Mouse (Mus musculus) kidney, embryonic 14.5 days (tissue): ENCODE measurements around the gene Cntfr. TPM values are rescaled to one million over a fixed set of nuclear protein-coding genes. Genes with fewer than 3 reads are reported as not detected.
"Not testable (repeated sequence)": the region's sequence is repeated elsewhere in the genome, so short reads cannot be mapped to it uniquely, and the experiment has no call there.

Experiments used
- ATAC-seq: fragments of 200-750 bp; cut with Nextera tagmentation; 2 replicates; pipeline ENCODE4 v1.8.0; 2017; ENCODE audit warnings: moderate number of reproducible peaks, mild to moderate bottlenecking, moderate TSS enrichment, moderate library complexity; ENCODE audit not compliant: low FRiP score, low TSS enrichment
- H3K27ac ChIP-seq: fragments of 300-500 bp; sonication (generic); 2 replicates; pipeline ENCODE4 v1.5.1; 2014; ENCODE audit warnings: low read depth, mild to moderate bottlenecking, low read length, moderate library complexity, mixed read lengths
- H3K27me3 ChIP-seq: fragments of 300-500 bp; sonication (generic); 2 replicates; pipeline ENCODE4 v1.6.1; 2014; ENCODE audit warnings: mild to moderate bottlenecking, low read length; ENCODE audit not compliant: control insufficient read depth, insufficient read depth
- H3K36me3 ChIP-seq: fragments of 300-500 bp; sonication (generic); 2 replicates; pipeline ENCODE4 v1.6.1; 2014; ENCODE audit warnings: low read length, mixed read lengths; ENCODE audit not compliant: control insufficient read depth, insufficient read depth
- H3K4me1 ChIP-seq: fragments of 300-500 bp; sonication (generic); 2 replicates; pipeline ENCODE4 v1.6.1; 2014; ENCODE audit warnings: low read length, mixed read lengths; ENCODE audit not compliant: control insufficient read depth, insufficient read depth
- H3K4me2 ChIP-seq: fragments of 300-500 bp; sonication (generic); replicated peaks from 2 replicates; pipeline ENCODE4 v1.6.1; 2014; ENCODE audit warnings: low read depth, mild to moderate bottlenecking, low read length
- H3K4me3 ChIP-seq: fragments of 300-500 bp; sonication (generic); 2 replicates; pipeline ENCODE4 v1.5.1; 2014; ENCODE audit warnings: mild to moderate bottlenecking, low read length
- H3K9ac ChIP-seq: fragments of 300-500 bp; sonication (generic); 2 replicates; pipeline ENCODE4 v1.6.1; 2014; ENCODE audit warnings: low read depth, mild to moderate bottlenecking, low read length, moderate library complexity
- H3K9me3 ChIP-seq: fragments of 300-500 bp; sonication (generic); 2 replicates; pipeline ENCODE4 v1.6.1; 2016; ENCODE audit warnings: low read length; ENCODE audit not compliant: control insufficient read depth
- WGBS: fragments of 180-500 bp; shearing (Covaris S2); extraction: QIAGEN DNeasy Blood & Tissue Kit; methylation state at CpG from one replicate; pipeline ENCODE4 v1.1.7; 2014; 5-methylcytosine and 5-hydroxymethylcytosine counted together
- polyA plus RNA-seq: library from polyadenylated mRNA; unstranded; fragments of >200 nt; fragmentation: Nextera tagmentation; extraction: Ambion mirVana; gene quantifications from 2 replicates; pipeline ENCODE4 v1.2.1, GENCODE M21; 2014

Cntfr gene
- polyA plus RNA-seq, 1 experiment from 2014 or later: 16.6 TPM

- Histone ChIP-seq H3K9me3 (no peaks in the 10 kb centered on the region), H3K36me3 (peaks cover 20% of the 10 kb centered on the region), H3K4me1 (peaks cover 17% of the 10 kb centered on the region), H3K4me2 (peak overlapping the region; percentile 73), H3K9ac (peak overlapping the region; percentile 82), H3K27ac (peak overlapping the region; percentile 73; the same call in 1 of the 2 replicates), H3K27me3 (no peaks in the 10 kb centered on the region), H3K4me3 (peak overlapping the region; percentile 76)
- peak; percentile 20; the same call in 1 of the 2 replicates for ATAC-seq
- 38% methylated on average over 31 of the region's 31 CpGs for WGBS
Observed at GRCm38 (mm10) chr4:41712421-41713196, 15.7 kb upstream of the Cntfr start.

- peak overlapping the region; percentile 82 for H3K9ac ChIP-seq
- peaks cover 14% of the 10 kb centered on the region for H3K36me3 ChIP-seq
- no peaks in the 10 kb centered on the region for H3K9me3 ChIP-seq
- no peak for ATAC-seq
- H3K27ac ChIP-seq: no peak overlapping the region
- no peaks in the 10 kb centered on the region for H3K27me3 ChIP-seq
- H3K4me2 ChIP-seq: peak overlapping the region; percentile 73
- H3K4me3 ChIP-seq: peak overlapping the region; percentile 76
- H3K4me1 ChIP-seq: peaks cover 19% of the 10 kb centered on the region
- WGBS: 85% methylated on average over 16 of the region's 16 CpGs
Observed at GRCm38 (mm10) chr4:41711705-41712375, 15.0 kb upstream of the Cntfr start.

DNA sequence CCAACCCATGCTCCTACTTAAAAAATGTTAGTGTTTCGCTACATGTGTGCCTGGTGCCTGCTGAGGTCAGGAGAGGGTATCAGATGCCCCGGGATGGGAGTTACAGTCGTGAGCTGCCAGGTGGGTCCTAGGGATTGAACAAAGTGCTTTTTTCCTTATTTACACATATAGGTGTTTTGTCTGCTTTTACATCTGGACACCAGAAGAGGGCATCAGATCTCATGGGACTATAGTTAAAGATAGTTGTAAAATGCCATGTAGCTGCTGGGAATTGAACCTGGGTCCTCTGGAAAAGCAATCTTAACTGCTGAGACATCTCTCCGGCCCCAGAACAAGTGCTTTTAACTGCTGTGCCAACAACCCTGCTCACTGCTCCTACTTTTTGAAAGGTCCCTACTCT, 13.3 kb upstream of the Cntfr start:
- Histone ChIP-seq H3K4me1 (peaks cover 19% of the 10 kb centered on the region), H3K9ac (no peak overlapping the region), H3K9me3 (no peaks in the 10 kb centered on the region), H3K36me3 (peaks cover 14% of the 10 kb centered on the region), H3K4me2 (no peak overlapping the region), H3K4me3 (no peak overlapping the region), H3K27me3 (no peaks in the 10 kb centered on the region), H3K27ac (no peak overlapping the region)
- 65% methylated on average over 4 of the region's 4 CpGs for WGBS
- no peak for ATAC-seq

GRCm38 (mm10) chr4:41708192-41708745, 11.4 kb upstream of the Cntfr start:
- no peak for ATAC-seq
- no peak overlapping the region for H3K27ac ChIP-seq
- no peak overlapping the region for H3K4me3 ChIP-seq
- peaks cover 15% of the 10 kb centered on the region for H3K4me1 ChIP-seq
- H3K9me3 ChIP-seq: no peaks in the 10 kb centered on the region
- H3K27me3 ChIP-seq: no peaks in the 10 kb centered on the region
- WGBS: 44% methylated on average over 8 of the region's 8 CpGs
- no peak overlapping the region for H3K9ac ChIP-seq
- H3K4me2 ChIP-seq: no peak overlapping the region
- H3K36me3 ChIP-seq: peaks cover 14% of the 10 kb centered on the region

DNA sequence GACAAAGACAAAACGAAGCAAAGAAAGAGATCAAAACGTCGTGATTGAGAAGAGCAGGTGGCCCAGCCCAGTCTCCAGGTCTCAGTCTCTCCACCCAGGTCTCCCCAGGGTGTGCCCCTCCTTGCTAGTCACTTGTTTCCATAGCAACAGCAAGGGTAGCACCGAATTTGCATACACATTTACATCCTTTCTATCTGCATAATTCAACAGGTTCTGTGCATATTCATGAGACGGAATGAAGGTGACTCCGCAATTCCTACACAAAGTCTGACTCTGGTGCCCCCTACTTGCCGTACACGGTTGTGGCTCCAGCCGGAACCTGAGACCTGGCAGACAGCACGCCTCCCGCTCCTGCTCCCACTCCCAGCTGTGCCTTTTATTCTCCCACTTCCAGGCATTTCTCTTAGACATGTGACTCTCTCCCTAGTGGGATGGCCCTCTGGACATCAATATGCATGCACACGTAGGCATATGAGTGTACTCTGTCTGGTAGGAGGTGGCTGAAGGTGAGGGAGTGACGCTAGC, 10.2 kb upstream of the Cntfr start:
- Histone ChIP-seq H3K4me1 (peaks cover 8% of the 10 kb centered on the region), H3K4me2 (peak overlapping the region; percentile 9; the same call in 1 of the 2 replicates), H3K27ac (no peak overlapping the region), H3K9me3 (no peaks in the 10 kb centered on the region), H3K36me3 (peaks cover 11% of the 10 kb centered on the region), H3K4me3 (no peak overlapping the region), H3K27me3 (no peaks in the 10 kb centered on the region), H3K9ac (no peak overlapping the region)
- peak; percentile 64 for ATAC-seq
- WGBS: 2% methylated on average over 13 of the region's 13 CpGs

GRCm38 (mm10) chr4:41705922-41706754, 9.2 kb upstream of the Cntfr start:
- ATAC-seq: no peak

DNA sequence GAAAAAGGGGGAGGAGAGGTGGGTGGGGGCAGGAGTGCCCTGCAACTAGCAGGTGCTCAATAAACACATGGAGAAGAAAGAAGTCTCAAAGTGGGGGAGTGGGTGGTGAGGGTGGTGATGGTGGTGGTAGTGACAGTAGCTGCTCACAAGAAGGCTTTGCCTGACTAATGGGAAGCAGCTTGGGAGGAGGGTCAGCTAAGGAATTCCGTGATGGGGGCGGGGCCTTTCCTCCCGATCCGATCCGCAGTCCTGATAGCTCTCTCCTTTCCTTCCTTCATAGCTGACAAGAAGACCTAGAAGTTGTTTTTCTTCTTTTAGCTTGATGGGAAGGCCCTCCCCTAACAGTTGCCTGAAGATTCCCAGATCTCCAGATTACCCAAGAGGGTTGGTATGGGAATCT, 7.8 kb upstream of the Cntfr start:
- Histone ChIP-seq H3K9me3 (no peaks in the 10 kb centered on the region), H3K27me3 (no peaks in the 10 kb centered on the region), H3K4me2 (no peak overlapping the region), H3K4me1 (peaks cover 2% of the 10 kb centered on the region; the same call in 1 of the 2 replicates), H3K36me3 (no peaks in the 10 kb centered on the region), H3K9ac (no peak overlapping the region), H3K4me3 (no peak overlapping the region), H3K27ac (no peak overlapping the region)
- 2% methylated on average over 5 of the region's 5 CpGs for WGBS
- ATAC-seq: no peak

More at GRCm38 (mm10) chr4:41705922-41706754, 9.2 kb upstream of the Cntfr start:
- Histone ChIP-seq H3K4me2 (no peak overlapping the region), H3K9me3 (no peaks in the 10 kb centered on the region), H3K9ac (no peak overlapping the region), H3K4me3 (no peak overlapping the region), H3K27ac (no peak overlapping the region), H3K27me3 (no peaks in the 10 kb centered on the region), H3K36me3 (peaks cover 4% of the 10 kb centered on the region), H3K4me1 (peaks cover 2% of the 10 kb centered on the region; the same call in 1 of the 2 replicates)
- 65% methylated on average over 19 of the region's 19 CpGs for WGBS

DNA sequence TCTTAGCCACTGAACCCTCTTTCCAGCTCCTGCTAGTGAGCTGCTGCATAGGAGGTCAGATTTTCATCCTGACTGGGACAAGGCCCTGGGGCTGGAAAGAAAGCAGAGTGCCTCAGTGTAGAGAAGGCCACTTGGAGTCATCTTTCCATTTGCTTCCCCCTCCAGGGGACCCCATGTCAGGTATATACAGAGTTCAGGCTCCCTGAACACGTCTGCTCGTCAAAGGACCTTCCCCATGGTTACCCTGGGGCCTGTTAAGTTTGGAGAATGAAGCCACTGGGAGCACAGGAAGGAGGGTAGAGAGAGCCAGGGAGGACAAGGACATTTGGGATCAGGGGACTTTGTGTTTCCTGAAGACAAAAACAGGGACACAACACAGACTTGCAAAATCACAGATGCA, 5.3 kb upstream of the Cntfr start:
- not testable (repeated sequence) for H3K27ac ChIP-seq, H3K9ac ChIP-seq, ATAC-seq, H3K4me3 ChIP-seq, H3K4me2 ChIP-seq, H3K27me3 ChIP-seq, H3K9me3 ChIP-seq, H3K36me3 ChIP-seq, H3K4me1 ChIP-seq
- WGBS: 76% methylated on average over 2 of the region's 2 CpGs
